Mouse (Mus musculus): Measurements from ENCODE around the gene Notch1.
A peak's percentile ranks its signal among the peaks of the same experiment; 100 is the strongest.

Notch1 gene

DNA sequence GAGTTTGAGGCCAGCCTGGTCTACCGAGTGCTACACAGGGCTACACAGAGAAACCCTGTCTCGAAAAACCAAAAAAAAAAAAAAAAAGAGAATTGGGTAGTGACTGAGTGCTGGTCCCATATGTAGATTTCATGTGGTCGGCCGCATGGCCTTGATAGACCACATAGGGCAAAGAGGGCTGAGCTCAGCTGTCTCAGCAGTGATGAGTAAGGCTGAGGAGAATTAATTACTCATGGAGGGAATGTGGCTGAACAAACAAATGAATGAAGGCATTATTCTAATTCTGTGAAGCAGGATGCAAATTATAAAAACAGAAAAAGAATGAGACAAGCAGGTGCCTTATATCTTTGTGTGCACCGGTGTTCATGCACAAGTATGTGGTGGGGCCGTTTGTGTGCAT, 15.4 kb upstream of the Notch1 start:
- DNase-seq (ENCODE audit: low read depth in 2 of 2, low spot score in 2 of 2): no peak

- no peak for DNase-seq (ENCODE audit: low read depth in 2 of 2, low spot score in 2 of 2)
Observed at GRCm38 (mm10) chr2:26529881-26530280, 13.4 kb upstream of the Notch1 start.

DNA sequence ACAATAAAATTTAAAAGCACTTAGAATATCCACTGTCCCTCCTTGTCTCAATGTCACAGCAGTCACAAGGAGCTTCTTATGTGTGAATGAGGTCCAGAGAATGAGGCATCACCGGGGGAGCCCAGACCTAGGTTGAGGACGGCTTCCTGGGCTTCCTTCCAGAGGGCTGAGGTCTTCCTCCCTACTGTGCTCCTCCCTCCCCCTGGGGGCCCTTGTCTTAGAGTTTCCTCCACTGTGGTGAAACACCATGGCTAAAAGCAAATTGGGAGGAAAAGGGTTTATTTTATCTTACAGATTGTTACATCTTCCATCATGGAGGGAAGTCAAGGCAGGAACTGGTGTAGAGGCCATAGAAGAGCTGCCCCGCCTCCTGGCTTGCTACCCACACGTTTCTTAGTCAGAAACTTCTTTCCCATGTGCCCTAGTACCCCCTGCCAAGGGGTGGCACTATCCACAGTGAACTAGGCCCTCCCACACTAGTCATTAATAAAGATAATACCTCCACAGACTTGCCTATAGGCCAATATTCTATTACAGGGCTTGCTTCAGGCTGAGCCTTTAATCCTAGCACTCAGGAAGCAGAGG, 12.8 kb upstream of the Notch1 start:
- no peak for DNase-seq (ENCODE audit: low read depth in 2 of 2, low spot score in 2 of 2)

DNA sequence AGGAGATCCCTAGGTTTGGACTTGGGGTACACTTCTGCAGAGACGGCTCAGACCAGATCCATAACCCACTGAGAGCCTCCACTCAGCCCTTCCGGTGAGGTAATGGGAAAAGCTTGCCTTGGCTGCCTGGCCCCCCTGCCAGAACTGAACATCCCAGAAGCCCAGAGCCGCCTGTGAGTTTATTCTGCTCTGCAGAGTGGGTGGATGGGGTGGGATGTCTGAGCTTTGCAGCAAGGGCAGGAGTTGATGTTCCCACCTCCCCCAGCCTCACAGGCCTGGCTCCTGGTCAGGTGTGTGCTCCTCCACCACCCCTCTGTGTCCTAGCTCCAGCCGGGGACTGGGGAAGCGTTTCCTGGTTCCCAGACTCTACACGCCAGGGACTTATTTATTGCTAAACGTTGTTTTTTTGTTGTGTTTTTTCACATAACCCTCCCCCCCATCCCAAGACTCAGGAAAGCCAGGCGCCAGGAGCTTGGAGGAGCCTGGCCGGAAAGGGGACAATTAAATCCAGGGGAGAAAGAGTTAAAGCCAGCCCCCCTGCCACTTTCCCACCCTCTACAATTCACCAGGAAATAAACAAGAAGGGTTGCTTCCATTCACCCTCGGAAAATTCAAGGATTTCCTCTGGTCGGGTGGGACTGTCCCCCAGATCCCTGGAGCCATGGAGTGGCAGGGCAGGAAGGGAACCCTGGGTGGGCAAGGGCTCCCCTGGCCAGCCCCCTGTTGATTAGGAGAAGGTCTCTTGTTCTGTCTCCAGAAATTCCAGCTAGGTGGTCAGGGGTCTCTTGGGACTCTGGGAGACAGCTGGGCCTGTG, 10.2 kb upstream of the Notch1 start:
- no peak for DNase-seq (ENCODE audit: low read depth in 2 of 2, low spot score in 2 of 2)

- no peak for DNase-seq (ENCODE audit: low read depth in 2 of 2, low spot score in 2 of 2)
Observed at GRCm38 (mm10) chr2:26525355-26526018, 9.0 kb upstream of the Notch1 start.

DNA sequence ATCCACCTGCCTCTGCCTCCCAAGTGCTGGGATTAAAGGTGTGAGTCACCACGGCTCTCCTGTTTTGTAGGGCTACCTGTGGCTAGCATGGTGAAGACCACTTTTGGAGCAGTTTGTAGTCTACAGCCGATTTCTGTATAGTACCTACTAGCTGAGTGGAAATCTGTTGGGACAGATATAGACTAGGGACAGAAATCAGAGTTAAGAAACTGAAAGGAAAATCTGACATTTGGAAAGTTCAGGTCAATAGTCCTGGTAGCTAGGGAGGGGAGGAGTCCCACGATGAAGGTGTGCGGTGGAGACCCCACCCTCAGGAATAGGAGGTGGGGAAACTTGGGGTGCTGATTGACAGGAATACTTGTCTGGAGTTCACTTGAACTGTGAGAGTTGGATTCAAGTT, 5.9 kb upstream of the Notch1 start:
- DNase-seq (ENCODE audit: low read depth in 2 of 2, low spot score in 2 of 2): no peak

- no peak for DNase-seq (ENCODE audit: low read depth in 2 of 2, low spot score in 2 of 2)
Observed at GRCm38 (mm10) chr2:26519753-26520152, 3.3 kb upstream of the Notch1 start.

GRCm38 (mm10) chr2:26516987-26517386, 524 bp upstream of the Notch1 start:
- DNase-seq (ENCODE audit: low read depth in 2 of 2, low spot score in 2 of 2): no peak

GRCm38 (mm10) chr2:26515335-26515734, 1.1 kb downstream of the Notch1 start:
- no peak for DNase-seq (ENCODE audit: low read depth in 2 of 2, low spot score in 2 of 2)

DNA sequence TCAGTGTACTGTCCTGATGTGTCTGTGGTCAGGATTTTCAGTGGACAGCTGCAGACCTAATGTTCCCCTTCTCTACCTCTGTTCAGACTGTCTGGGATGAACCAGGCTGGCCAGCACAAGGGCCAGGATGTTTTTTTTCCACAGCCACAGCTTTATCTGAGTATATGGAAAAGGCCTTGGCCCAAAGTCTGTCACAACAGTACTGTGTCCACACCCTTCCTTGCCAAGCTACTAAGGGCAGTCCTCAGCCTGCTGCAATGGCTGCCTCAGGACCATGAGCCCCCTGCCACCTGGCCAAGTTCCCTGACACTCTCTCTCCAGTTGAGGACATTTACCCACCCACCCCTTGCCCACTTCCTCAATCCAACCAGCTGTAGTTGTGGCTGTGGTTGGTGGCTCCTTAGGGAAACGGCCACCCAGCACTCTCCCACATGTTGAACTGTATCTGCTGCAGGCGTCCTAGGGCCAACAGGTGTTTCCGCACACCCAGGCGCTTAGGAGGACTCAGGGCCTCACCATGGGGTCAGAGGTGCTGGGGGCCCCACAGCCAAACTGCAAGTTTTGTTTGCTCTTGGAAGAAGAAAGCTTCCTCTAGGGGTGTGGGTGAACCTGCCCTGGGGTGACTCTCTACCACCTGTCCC, 3.2 kb downstream of the Notch1 start:
- DNase-seq (ENCODE audit: low read depth in 2 of 2, low spot score in 2 of 2): no peak

GRCm38 (mm10) chr2:26508661-26509060, 7.8 kb downstream of the Notch1 start:
- no peak for DNase-seq (ENCODE audit: low read depth in 2 of 2, low spot score in 2 of 2)

- no peak for DNase-seq (ENCODE audit: low read depth in 2 of 2, low spot score in 2 of 2)
Observed at GRCm38 (mm10) chr2:26507961-26508391, 8.5 kb downstream of the Notch1 start.

DNA sequence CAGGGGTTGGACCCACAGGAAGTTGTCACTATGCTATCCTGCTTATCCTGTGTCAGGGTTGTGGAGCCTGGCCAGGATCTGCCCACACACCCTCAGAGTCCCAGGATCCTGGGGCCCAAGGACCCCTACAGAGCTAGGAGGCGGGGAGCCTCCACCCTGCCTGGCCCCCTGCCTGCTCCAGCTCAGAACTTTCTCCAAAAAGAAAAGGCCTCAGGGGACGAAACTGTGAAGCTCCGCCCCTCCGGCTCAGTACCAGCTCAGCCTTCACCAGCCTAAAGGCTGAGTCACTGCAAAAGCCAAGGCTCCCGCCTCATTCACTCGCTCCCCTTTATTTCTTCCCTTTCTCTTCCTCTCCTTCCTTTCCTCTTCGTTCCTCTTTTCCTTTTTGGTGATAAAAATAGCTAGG, 9.0 kb downstream of the Notch1 start:
- DNase-seq (ENCODE audit: low read depth in 2 of 2, low spot score in 2 of 2): no peak

DNA sequence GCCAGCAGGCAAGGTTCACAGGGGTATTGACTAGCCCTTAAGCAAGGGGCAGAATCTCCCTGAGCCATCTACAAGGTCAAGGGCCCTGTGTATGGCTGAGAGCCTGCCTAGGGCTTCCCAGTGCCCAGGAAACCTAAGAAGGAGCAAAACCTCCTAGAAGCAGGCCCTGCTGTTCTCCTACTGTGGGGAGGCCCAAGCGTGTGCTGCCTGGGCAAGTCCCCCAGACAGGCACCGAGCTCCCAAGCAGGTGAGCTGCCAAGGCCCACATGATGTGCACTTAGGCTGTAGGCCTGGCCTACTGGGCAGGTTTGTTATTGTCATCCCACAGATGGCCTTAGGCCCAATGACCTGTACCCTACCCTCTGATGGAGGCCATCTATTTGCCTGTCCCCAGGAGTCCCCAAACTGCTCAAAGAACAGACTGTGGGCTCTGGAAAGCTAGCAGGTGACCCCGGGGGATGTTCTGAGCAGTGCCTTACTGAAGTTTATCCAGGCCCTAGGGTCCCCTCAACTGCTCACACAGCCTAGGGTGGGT, 9.7 kb downstream of the Notch1 start:
- no peak for DNase-seq (ENCODE audit: low read depth in 2 of 2, low spot score in 2 of 2)

DNA sequence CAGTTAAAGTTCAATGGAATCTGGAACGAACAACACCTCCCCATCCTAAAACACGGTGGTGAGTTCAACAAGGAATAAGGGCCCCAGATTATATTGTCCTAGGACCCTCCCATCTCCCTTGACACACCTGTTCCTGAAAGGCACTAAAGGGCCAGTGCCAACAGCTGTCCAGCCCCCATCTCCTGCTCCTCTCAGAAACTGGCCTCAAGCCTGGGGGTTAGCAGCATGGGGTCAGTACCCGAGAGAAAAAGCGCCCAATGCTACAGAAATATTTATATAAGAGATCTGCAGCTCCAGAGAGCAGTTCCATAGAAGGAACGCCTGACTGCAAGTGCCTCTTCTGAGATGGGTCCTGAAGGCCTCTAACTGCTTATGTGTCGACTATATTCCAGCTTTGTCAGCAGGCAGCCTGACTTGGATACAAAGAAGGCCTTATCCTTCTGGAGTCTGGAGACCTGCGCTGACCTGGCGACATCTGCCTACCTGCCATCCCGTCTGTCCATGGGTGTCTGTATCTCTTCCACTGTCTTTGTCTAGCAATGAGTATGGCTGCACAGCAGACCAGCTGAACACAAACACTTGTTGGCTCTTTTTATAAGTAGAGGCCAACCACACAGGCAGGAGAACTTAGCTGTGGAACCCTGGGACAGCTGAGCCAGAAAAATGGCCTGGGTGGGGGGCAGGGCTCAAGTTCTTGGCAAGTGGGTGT, 11.5 kb downstream of the Notch1 start:
- no peak for DNase-seq (ENCODE audit: low read depth in 2 of 2, low spot score in 2 of 2)

DNA sequence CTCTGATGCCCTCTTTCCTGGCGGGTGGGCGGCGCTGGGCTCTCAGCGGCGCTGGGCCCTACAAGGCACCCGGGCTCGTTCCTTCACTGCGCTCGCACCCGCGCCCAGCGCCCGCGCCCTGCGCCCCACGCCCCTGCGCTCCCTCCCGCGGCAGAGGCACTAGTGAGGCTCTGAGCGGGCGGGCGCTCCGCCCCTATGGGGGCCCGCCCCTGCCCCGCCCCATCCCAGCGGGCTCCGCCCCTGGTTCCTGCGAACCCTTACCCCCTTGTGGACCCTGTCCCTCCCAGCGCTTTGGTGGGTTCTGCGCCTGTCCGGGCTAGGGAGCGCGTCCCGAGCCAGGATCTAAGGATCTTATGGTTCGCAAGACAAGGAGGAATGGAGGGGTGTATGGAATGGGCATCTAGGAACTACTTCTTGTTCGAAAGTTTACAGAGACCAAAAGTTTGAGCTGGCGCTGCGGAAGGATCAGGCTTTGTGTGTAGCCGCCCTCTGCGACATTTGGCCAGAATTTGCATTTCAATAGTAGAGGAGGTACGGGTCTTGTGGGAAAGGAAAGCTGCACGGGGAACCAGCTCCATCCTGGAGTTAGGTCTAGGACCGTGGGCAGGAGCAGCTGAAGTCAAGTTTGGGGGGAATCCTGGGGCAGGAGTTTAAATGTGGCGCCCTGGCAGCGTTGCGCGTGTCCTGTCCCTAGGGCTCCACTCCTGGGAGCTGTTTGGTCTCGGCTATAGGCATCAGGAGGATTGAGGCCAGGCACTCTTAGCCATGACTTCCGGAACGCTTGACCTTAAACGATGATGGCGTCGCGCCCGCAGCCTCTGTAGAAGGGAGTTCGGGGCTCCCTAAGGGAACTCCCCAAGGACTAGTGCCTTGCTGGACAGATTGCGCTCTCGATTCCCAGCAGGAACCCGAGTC, 12.5 kb downstream of the Notch1 start:
- peak; percentile 70 to 82 for DNase-seq (ENCODE audit: low read depth in 2 of 2, low spot score in 2 of 2)

- peak in 1 of 2 experiments; percentile 50 for DNase-seq (ENCODE audit: low read depth in 2 of 2, low spot score in 2 of 2)
Observed at GRCm38 (mm10) chr2:26502863-26503631, 13.4 kb downstream of the Notch1 start.

GRCm38 (mm10) chr2:26502299-26502862, 14.1 kb downstream of the Notch1 start:
- DNase-seq (ENCODE audit: low read depth in 2 of 2, low spot score in 2 of 2): no peak

DNA sequence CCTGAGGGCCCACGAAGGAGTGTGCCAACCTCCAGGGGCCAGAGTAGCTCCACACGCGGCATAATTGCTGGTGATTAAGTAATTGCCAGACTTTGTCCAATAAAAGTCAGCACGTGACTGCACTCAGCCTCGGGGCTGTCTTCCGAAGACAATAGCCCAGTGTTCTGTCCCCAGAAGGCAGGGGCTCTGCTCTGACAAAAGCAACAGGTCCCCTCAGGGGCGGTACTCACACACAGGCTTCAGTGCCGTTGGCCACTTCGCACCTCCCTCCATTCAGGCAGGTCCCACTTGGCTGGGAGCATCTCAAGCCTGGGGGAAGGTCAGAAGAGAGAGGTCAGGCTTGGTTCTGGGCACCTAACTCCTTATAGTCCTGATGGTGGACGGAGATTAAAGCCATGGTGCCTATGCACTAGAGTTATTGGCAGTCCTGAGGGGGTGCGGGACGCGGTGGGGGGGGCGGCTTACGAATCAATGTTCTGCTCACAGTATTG, 14.8 kb downstream of the Notch1 start:
- DNase-seq (ENCODE audit: low read depth in 2 of 2, low spot score in 2 of 2): no peak
